Mouse (Mus musculus) cerebellum, adult 2 months (tissue): ENCODE results near the gene Exoc3l.

Experiments used
- CTCF ChIP-seq: fragments of 200-500 bp; IDR thresholded peaks from 2 replicates; pipeline ENCODE4 v1.5.1; 2011; ENCODE audit warnings: low read depth, mild to moderate bottlenecking, control low read depth, low read length, moderate library complexity, borderline replicate concordance; ENCODE audit not compliant: insufficient read depth
- POLR2A ChIP-seq: fragments of 200-500 bp; IDR thresholded peaks from 2 replicates; pipeline ENCODE4 v1.6.1; 2011; ENCODE audit warnings: low read length, control low read depth, borderline replicate concordance; ENCODE audit not compliant: insufficient read depth

GRCm38 (mm10) chr8:105254966-105255350 is 40.9 kb downstream of the Exoc3l start, which contains the start of gene B3gnt9:
- no peak for TF ChIP-seq CTCF
- no peak for TF ChIP-seq POLR2A
